Mouse (Mus musculus): ENCODE measurements around the gene Casc3. TPM values are rescaled to one million over a fixed set of nuclear protein-coding genes. Genes with fewer than 3 reads are reported as not detected.

Casc3 gene
- polyA plus RNA-seq (2014; fragmentation: Nextera tagmentation; extraction: Ambion mirVana) = 34.8 and 35.6 TPM in 2 replicates

DNA sequence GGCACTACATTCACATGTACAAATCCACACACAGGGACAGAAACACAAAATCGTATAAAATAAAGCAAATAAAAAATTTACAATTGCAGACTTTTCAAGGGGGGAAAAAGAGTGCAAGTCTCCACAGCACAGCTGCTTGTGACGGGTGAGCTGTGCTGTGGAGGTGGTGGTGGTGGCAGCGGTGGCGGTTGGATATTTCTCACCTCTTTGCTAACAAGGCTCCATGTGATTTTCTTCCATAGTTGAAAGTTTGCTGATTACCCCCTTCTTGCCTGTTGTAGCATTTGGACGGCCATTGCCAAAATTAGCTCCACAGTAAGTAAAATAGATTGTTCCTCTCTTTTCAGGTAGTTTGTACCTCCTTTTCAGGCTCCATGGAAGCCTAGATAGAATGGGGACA is at the start of gene Casc3:
Gene Casc3, plus strand, starts transcription at position 301 of the 400 bp plus-strand sequence.
- H3K4me3 ChIP-seq (ENCODE audit: low read depth, low read length) = no peak within 1 kb of the TSS
- no peaks in the 10 kb centered on the region for H3K27me3 ChIP-seq (replicated peaks; ENCODE audit: control insufficient read depth, insufficient read depth, low read length)
- no peaks in the 10 kb centered on the region for H3K9me3 ChIP-seq (ENCODE audit: control insufficient read depth, low read length)
- DNase-seq (ENCODE audit: low spot score) (no peak), ATAC-seq (replicated peaks; ENCODE audit: low FRiP score) (no peak)
- peaks cover 52% of the 10 kb centered on the region for H3K36me3 ChIP-seq (ENCODE audit: control insufficient read depth, insufficient read depth, low read length)
- no peak within 1 kb of the TSS for H3K4me2 ChIP-seq
- no peak within 1 kb of the TSS for H3K27ac ChIP-seq (ENCODE audit: low read depth, low read length)
- peaks cover 4% of the 10 kb centered on the region; the same call in 1 of the 2 replicates for H3K4me1 ChIP-seq (replicated peaks; ENCODE audit: control insufficient read depth, insufficient read depth, low read length)
- no peak within 1 kb of the TSS for H3K9ac ChIP-seq (ENCODE audit: low read depth, low read length)
- whole genome bisulfite sequencing = 92% methylated on average over 5 of the region's 5 CpGs

GRCm38 (mm10) chr11:98755726-98756380 is 48.9 kb upstream of the Casc3 start:
- Histone ChIP-seq H3K4me1 (replicated peaks; ENCODE audit: control insufficient read depth, insufficient read depth, low read length) (peaks cover 61% of the 10 kb centered on the region), H3K4me2 (peak overlapping the region; percentile 48), H3K4me3 (ENCODE audit: low read depth, low read length) (no peak overlapping the region), H3K9ac (ENCODE audit: low read depth, low read length) (peak overlapping the region; percentile 11), H3K9me3 (ENCODE audit: control insufficient read depth, low read length) (no peaks in the 10 kb centered on the region), H3K36me3 (ENCODE audit: control insufficient read depth, insufficient read depth, low read length) (peaks cover 22% of the 10 kb centered on the region), H3K27me3 (replicated peaks; ENCODE audit: control insufficient read depth, insufficient read depth, low read length) (no peaks in the 10 kb centered on the region), H3K27ac (ENCODE audit: low read depth, low read length) (peak overlapping the region; percentile 83)
- ATAC-seq (replicated peaks; ENCODE audit: low FRiP score) (peak; percentile 50; the same call in 1 of the 2 replicates), DNase-seq (ENCODE audit: low spot score) (no peak)
- 68% methylated on average over 6 of the region's 6 CpGs for WGBS

- H3K4me1 ChIP-seq (replicated peaks; ENCODE audit: control insufficient read depth, insufficient read depth, low read length) = peaks cover 52% of the 10 kb centered on the region
- H3K36me3 ChIP-seq (ENCODE audit: control insufficient read depth, insufficient read depth, low read length) = peaks cover 26% of the 10 kb centered on the region
- no peak overlapping the region for H3K27ac ChIP-seq (ENCODE audit: low read depth, low read length)
Measured at GRCm38 (mm10) chr11:98756711-98757110, 48.0 kb upstream of the Casc3 start.

DNA sequence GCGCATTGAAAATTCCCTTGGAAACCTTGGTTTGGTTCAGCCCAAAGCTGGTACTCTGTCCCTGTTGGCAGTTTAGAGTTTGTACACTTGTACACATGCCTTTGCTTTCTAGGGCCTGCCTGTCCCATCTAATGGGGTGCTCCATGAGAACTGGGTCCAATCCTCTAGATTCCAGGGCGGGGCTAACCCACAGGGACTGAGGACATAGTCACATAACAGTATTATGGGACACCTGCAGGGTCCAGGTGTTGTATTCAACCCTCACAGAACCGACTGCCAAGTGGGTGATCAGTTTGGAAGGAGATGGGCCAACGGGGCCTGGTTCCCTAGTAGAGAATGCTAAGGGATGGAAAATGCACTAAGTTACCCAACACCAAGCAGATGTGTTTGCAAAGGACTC is 42.8 kb upstream of the Casc3 start:
- Histone ChIP-seq H3K9me3 (ENCODE audit: control insufficient read depth, low read length) (no peaks in the 10 kb centered on the region), H3K4me3 (ENCODE audit: low read depth, low read length) (no peak overlapping the region), H3K9ac (ENCODE audit: low read depth, low read length) (no peak overlapping the region), H3K4me2 (no peak overlapping the region), H3K4me1 (replicated peaks; ENCODE audit: control insufficient read depth, insufficient read depth, low read length) (peaks cover 35% of the 10 kb centered on the region), H3K27ac (ENCODE audit: low read depth, low read length) (no peak overlapping the region), H3K36me3 (ENCODE audit: control insufficient read depth, insufficient read depth, low read length) (peaks cover 36% of the 10 kb centered on the region), H3K27me3 (replicated peaks; ENCODE audit: control insufficient read depth, insufficient read depth, low read length) (no peaks in the 10 kb centered on the region)
- 92% methylated on average over 4 of the region's 4 CpGs for WGBS
- DNase-seq (ENCODE audit: low spot score) = no peak
- no peak for ATAC-seq (replicated peaks; ENCODE audit: low FRiP score)

More at GRCm38 (mm10) chr11:98756711-98757110, 48.0 kb upstream of the Casc3 start:
- peak overlapping the region; percentile 48 for H3K4me2 ChIP-seq
- peak; percentile 65 for ATAC-seq (replicated peaks; ENCODE audit: low FRiP score)
- no peaks in the 10 kb centered on the region for H3K27me3 ChIP-seq (replicated peaks; ENCODE audit: control insufficient read depth, insufficient read depth, low read length)
- DNase-seq (ENCODE audit: low spot score) = no peak
- 60% methylated on average over 12 of the region's 12 CpGs for WGBS
- H3K9me3 ChIP-seq (ENCODE audit: control insufficient read depth, low read length) = no peaks in the 10 kb centered on the region
- H3K9ac ChIP-seq (ENCODE audit: low read depth, low read length) = no peak overlapping the region
- no peak overlapping the region for H3K4me3 ChIP-seq (ENCODE audit: low read depth, low read length)

- 66% methylated on average over 17 of the region's 17 CpGs for WGBS
Measured at GRCm38 (mm10) chr11:98762756-98763501, 41.8 kb upstream of the Casc3 start.

GRCm38 (mm10) chr11:98763502-98763861 is 41.2 kb upstream of the Casc3 start:
- 89% methylated on average over 8 of the region's 8 CpGs for WGBS
- no peak for DNase-seq (ENCODE audit: low spot score)
- ATAC-seq (replicated peaks; ENCODE audit: low FRiP score) = no peak
- H3K9ac ChIP-seq (ENCODE audit: low read depth, low read length) = no peak overlapping the region
- no peak overlapping the region for H3K4me3 ChIP-seq (ENCODE audit: low read depth, low read length)
- no peaks in the 10 kb centered on the region for H3K9me3 ChIP-seq (ENCODE audit: control insufficient read depth, low read length)
- peaks cover 46% of the 10 kb centered on the region for H3K4me1 ChIP-seq (replicated peaks; ENCODE audit: control insufficient read depth, insufficient read depth, low read length)
- peaks cover 25% of the 10 kb centered on the region for H3K36me3 ChIP-seq (ENCODE audit: control insufficient read depth, insufficient read depth, low read length)
- H3K27ac ChIP-seq (ENCODE audit: low read depth, low read length) = peak overlapping the region; percentile 48; the same call in 1 of the 2 replicates
- no peaks in the 10 kb centered on the region for H3K27me3 ChIP-seq (replicated peaks; ENCODE audit: control insufficient read depth, insufficient read depth, low read length)
- no peak overlapping the region for H3K4me2 ChIP-seq

More at GRCm38 (mm10) chr11:98762756-98763501, 41.8 kb upstream of the Casc3 start:
- Histone ChIP-seq H3K9me3 (ENCODE audit: control insufficient read depth, low read length) (no peaks in the 10 kb centered on the region), H3K36me3 (ENCODE audit: control insufficient read depth, insufficient read depth, low read length) (peaks cover 28% of the 10 kb centered on the region), H3K4me1 (replicated peaks; ENCODE audit: control insufficient read depth, insufficient read depth, low read length) (peaks cover 41% of the 10 kb centered on the region), H3K4me2 (no peak overlapping the region), H3K9ac (ENCODE audit: low read depth, low read length) (no peak overlapping the region), H3K27me3 (replicated peaks; ENCODE audit: control insufficient read depth, insufficient read depth, low read length) (no peaks in the 10 kb centered on the region), H3K27ac (ENCODE audit: low read depth, low read length) (peak overlapping the region; percentile 35; the same call in 1 of the 2 replicates), H3K4me3 (ENCODE audit: low read depth, low read length) (no peak overlapping the region)
- ATAC-seq (replicated peaks; ENCODE audit: low FRiP score) (no peak), DNase-seq (ENCODE audit: low spot score) (no peak)

DNA sequence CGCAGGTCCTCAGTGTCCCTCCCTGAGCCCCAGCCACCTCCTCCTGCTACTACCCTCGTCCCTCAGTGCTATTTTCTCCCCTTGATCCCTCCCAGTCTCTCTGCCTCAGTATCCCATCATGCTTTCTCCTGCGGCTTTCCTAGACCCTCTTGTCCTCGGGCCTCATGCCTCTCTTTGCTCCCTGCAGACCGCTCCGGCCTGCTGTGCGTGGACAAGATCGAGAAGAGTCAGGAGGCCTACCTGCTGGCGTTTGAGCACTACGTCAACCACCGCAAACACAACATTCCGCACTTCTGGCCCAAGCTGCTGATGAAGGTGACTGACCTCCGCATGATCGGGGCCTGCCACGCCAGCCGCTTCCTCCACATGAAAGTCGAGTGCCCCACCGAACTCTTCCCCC is 40.6 kb upstream of the Casc3 start:
- H3K4me1 ChIP-seq (replicated peaks; ENCODE audit: control insufficient read depth, insufficient read depth, low read length) = peaks cover 53% of the 10 kb centered on the region
- no peak for ATAC-seq (replicated peaks; ENCODE audit: low FRiP score)

DNA sequence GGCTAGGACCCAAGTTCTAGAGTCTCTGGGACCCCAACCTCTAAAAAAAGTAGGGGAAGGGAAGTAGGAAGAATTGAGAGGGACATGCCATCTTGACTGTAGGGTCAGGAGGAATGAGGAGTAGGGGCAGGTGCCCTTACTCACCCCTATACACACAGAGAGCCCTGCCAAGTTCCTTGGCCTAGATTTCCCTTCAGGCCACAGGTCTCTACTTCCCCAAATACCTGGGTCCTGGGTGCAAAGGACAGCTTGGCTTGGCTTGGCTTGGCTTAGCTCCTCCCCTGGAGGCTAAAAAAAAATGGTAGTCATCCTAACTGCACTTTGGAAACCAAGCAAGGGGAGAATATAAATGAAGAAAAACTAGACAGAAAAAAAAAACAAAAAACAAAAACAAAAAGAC is 40.0 kb upstream of the Casc3 start:
- no peaks in the 10 kb centered on the region for H3K27me3 ChIP-seq (replicated peaks; ENCODE audit: control insufficient read depth, insufficient read depth, low read length)
- no peak for ATAC-seq (replicated peaks; ENCODE audit: low FRiP score)
- peaks cover 28% of the 10 kb centered on the region for H3K36me3 ChIP-seq (ENCODE audit: control insufficient read depth, insufficient read depth, low read length)
- no peak overlapping the region for H3K27ac ChIP-seq (ENCODE audit: low read depth, low read length)
- no peak overlapping the region for H3K4me3 ChIP-seq (ENCODE audit: low read depth, low read length)
- no peaks in the 10 kb centered on the region for H3K9me3 ChIP-seq (ENCODE audit: control insufficient read depth, low read length)
- H3K4me1 ChIP-seq (replicated peaks; ENCODE audit: control insufficient read depth, insufficient read depth, low read length) = peaks cover 59% of the 10 kb centered on the region
- DNase-seq (ENCODE audit: low spot score) = no peak
- H3K4me2 ChIP-seq = no peak overlapping the region
- no peak overlapping the region for H3K9ac ChIP-seq (ENCODE audit: low read depth, low read length)

More for the DNA sequence above, 40.6 kb upstream of the Casc3 start:
- no peaks in the 10 kb centered on the region for H3K9me3 ChIP-seq (ENCODE audit: control insufficient read depth, low read length)
- H3K27ac ChIP-seq (ENCODE audit: low read depth, low read length) = peak overlapping the region; percentile 48; the same call in 1 of the 2 replicates
- H3K4me3 ChIP-seq (ENCODE audit: low read depth, low read length) = no peak overlapping the region
- H3K27me3 ChIP-seq (replicated peaks; ENCODE audit: control insufficient read depth, insufficient read depth, low read length) = no peaks in the 10 kb centered on the region
- no peak overlapping the region for H3K4me2 ChIP-seq
- WGBS = 82% methylated on average over 18 of the region's 18 CpGs
- no peak for DNase-seq (ENCODE audit: low spot score)
- no peak overlapping the region for H3K9ac ChIP-seq (ENCODE audit: low read depth, low read length)
- peaks cover 25% of the 10 kb centered on the region for H3K36me3 ChIP-seq (ENCODE audit: control insufficient read depth, insufficient read depth, low read length)

All from liver, embryonic 11.5 days (tissue).